Mouse (Mus musculus) right cerebral cortex, postnatal 10 days (tissue): ENCODE measurements around the gene Gpc2.

Source experiments
- DNase-seq, 2 experiments: peaks; one replicate each; pipeline ENCODE4 v3.0.0; 2021; ENCODE audit warnings: low spot score in 2 of 2

Gene Gpc2

GRCm38 (mm10) chr5:138279585-138280424 is at the start of gene Gpc2, which contains the start of the genes Gm43720 and Stag3:
Gene Gpc2 (minus strand): TSS chr5:138280005.
Gene Gm43720 (minus strand): TSS chr5:138279958.
Gene Stag3 (plus strand): TSS chr5:138280240.
- peak; percentile 95 to 96 for DNase-seq

- DNase-seq, result no peak
These were observed 33.0 kb upstream of the Gpc2 start for GRCm38 (mm10) chr5:138312795-138313194.

- no peak for DNase-seq
These were observed 19.8 kb upstream of the Gpc2 start for GRCm38 (mm10) chr5:138299613-138300012.

DNA sequence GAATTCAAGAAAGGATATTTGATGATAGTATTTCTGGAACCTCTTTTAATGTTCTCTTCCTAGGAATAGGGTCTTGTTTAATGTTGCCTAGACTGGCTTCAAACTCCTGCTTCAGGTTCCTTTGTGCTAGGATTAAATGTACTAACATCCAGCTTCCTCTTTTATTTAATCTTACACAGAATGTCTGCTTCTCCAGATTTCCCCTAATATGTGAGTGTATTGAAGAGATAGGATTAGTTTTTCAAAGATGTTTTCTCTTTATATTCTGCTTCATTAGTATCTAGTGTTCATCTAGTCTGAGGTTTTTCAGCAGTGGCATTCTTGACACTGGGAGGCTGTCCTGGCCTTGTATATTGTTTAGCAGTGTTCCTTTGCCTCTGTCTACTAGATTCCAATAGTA is 14.4 kb upstream of the Gpc2 start:
- DNase-seq, result no peak

DNA sequence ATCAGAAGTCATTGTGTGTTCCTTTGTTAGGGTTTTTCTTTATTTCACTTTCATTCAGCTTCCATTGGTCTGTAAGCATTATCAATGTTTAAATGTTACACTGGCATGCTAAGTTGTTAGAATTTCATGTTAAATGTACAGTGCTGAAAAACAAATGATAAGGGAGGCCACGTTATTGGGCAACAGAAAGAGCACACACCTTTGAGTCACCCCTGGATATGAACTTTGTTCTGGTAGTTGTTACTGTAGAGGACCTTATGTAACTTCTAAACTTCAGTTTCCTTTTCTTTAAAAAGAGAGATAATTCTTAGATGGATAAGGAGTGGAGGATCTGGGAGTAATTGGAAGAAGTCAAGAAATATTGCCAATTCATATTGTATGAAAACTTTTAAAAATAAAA is 11.8 kb upstream of the Gpc2 start:
- no peak for DNase-seq

DNA sequence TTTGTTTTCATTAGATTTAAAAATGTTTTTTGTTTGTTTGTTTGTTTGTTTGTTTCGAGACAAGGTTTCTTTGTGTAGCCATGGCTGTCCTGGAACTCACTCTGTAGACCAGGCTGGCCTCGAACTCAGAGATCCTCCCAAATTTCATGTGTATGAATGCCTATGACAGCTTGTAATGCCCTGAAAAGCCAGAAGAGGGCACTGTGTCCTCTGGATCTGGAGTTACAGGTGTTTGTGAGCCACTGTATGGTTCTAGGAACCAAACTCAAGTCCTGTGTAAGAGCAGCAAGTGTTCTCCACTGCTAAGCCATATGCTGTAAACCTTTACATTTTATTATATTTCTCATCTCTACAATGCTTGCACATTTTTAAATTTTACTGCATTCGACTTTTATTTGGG is 8.1 kb upstream of the Gpc2 start:
- DNase-seq, result no peak

GRCm38 (mm10) chr5:138283540-138283939 is 3.7 kb upstream of the Gpc2 start:
- DNase-seq, result no peak

GRCm38 (mm10) chr5:138281798-138282197 is 2.0 kb upstream of the Gpc2 start:
- DNase-seq, result no peak

DNA sequence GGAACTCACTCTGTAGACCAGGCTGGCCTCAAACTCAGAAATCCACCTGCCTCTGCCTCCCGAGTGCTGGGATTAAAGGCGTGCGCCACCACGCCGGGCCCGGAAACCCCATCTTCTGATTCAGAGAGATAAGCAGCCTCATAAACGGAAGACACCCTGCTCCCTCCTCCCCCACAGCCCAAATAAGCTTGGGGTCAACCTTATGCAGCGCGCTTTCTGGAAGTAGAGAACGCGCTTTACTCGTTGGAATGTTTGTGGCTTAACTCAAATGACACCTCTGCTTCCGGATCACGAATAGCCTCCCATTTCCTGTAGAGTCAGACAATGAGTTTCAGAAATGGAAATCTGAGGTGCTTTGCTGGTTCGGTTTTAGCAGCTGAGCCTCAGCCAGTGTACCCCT is 1.0 kb upstream of the Gpc2 start:
- no peak for DNase-seq

- DNase-seq, result no peak
These were observed 592 bp upstream of the Gpc2 start for GRCm38 (mm10) chr5:138280425-138280768.

DNA sequence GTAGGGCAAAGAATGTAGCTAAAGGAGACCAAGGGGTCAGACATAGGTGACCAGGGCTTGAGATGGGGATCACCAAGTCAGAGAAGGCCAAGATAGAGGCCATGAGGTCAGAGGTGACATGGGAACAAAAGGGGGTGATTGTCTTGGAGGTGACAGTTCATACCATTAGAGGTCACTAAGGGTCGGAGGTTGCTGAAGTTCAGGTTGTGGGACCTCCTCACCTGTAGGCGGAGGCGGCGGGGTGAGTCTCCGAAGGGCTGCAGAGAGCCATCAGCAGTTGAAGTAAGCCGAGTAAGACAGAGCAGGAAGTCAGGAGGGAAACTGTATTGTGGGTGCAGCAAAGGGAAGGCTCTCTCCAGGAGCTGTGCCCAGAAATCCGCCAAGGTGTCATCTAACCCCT is 1.8 kb downstream of the Gpc2 start:
- peak in 1 of 2 experiments; percentile 23 for DNase-seq

DNA sequence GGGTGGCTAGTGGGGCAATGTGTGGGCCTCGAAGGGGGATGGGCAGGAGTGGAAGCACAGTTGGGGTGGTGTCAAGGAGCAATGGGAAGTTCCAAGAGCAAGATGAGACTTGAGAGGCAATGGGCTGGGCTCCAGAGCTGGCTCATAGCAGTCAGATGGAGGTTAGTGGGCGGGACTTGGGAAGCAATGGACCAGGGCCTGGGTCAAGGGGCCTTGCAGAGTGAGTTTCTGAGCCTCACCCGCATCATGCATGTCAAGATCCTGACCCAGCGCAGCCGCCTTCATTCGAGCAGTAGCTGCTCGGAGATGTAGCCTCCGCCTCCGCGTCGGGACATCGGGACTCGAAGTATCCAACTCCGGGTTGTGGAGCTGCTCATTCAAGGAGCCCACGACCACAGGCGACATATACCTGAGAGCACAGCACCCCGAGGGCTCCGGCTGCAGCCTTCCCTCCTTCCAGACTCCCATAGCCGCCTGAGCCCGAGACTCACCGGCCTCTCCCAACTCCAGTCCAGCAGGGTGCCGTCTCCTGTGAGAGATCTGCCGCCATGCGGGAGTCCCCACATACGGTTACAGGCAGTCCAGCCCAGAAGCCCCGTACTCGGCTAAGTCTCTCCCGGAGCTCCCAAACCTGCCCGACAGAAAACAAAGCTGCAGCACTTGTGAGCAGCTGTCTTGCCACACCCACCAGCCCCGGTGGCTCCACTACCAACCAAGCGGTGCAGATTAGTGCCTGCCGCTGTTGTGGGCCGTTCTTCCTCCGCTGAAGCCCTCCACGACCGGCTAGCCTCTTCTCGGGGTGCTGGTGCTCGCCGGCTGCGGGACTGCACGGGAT is 4.4 kb downstream of the Gpc2 start:
- no peak for DNase-seq

DNA sequence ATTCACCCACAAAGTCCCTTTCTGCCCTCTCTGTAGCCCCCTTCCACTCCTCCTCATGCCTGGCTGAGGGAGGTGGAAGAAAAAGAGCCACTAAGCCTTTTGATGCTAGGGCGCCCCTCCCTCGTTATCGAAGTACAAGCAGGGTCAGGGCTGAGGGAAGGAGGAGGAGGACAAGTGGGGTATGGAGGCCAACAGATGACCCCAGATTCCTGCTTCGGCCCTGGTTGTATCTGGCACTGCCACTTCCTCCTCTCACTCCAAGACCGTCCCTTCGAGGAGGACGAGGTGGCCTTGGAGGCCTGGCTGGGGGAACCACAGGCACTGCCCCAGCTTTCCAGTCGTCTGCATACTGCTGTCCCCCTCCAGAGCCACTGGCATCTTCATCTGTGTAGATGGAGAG is 5.6 kb downstream of the Gpc2 start:
- no peak for DNase-seq

DNA sequence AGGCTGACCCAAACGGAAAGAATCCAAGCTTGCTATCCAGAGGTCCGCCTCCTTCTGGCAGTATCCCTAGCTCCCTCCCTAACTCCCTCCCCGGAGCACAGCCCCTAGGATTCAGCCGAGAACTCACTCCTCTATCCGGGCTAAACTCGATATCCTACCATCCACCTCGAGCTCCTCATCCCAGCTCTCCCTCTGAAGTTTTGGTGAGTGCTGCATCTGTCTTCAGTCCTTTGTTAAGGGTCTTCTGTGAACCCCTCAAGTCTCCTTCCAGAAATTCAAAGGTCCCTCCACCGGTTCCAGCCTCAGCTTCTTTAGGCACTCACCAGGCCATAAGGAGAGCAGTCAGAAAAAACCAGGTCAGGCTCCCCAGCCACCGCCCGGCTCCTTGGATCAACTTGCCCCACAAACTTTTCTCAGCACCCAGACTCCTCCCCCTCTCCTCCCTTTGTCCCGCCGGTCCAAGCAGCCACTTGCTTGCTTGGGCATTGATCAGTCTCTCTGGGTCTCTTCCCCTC is 7.3 kb downstream of the Gpc2 start, which contains the start of gene Gal3st4:
TSS of gene Gal3st4 (minus strand) at position 432 of the 515 bp plus-strand sequence.
- DNase-seq, result no peak

DNA sequence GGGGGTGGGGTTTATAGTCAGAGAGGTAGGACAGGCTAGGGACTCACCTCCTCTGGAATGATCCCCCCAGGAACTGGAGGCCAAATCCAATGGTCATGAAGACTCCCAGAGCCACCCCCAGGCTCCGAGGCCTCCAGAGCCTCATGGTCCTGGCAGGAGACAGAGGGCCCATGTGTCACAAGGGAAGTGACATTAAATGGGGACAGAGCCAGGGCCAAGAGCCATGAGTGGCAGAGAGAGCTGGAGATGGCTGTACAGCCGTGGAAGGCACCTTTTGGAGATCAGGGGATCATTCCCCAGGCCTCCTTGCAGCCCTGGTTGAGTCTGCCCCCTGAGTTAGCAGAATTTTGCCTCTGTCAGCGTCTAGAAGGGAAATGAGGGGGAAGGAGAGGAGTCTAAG is 8.6 kb downstream of the Gpc2 start:
- no peak for DNase-seq

DNA sequence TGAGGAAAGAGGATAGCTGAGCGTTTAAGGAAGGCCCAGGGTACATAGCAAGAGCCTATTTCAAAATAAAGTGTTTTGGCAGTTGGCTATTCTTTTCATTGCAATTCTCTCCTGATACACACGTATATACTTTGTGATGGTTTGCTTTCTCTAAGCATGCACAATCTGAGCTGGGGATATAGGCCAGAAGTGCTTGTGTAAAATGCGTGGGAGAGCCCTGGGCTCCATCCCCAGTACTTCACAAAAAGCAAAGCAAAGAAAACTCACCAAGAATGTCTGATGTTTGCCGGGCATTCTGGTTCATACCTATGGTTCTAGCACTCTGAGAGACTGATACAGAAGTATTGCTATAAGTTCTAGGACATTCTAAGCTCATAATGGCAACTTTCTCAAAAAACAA is 10.8 kb downstream of the Gpc2 start:
- DNase-seq, result no peak

DNA sequence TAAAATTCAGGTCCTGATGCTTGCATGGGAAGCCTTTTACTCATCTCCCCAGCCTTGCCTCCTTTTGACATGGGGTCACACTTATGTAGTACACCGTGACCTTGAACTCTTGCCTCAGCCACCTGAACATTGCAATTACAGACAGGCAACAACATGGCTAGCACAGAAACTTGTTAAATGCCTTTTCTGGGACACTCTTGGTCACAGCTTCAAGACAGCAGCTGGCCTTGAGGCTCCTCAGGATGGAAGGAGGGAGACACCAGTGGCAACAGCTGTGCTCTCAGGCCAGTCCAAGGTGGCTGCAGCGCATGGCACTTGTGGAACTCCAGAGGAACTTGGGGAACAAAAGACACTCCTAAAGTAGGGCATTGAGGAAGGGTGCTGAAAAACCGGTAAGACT is 12.7 kb downstream of the Gpc2 start:
- DNase-seq, result no peak

- DNase-seq, result no peak
These were observed 14.1 kb downstream of the Gpc2 start for GRCm38 (mm10) chr5:138265712-138266111.

DNA sequence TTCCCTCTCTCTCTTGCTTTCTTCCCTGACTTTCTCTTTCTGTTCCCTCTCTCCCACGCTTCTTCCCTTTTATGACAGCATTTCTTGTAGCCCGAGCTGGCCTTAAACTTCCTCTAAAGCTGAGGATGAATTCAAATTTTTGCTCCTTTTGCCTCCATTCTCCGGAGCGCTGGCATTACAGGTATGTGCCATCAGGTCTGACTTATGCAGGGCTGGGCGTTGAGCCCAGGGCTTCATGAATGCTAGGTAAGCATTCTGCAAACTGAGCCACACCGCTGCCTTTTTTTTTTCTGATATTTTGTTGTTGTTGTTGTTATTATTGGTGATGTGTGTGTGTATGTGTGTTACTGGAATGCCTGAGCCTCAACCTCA is 15.6 kb downstream of the Gpc2 start:
- DNase-seq, result no peak

DNA sequence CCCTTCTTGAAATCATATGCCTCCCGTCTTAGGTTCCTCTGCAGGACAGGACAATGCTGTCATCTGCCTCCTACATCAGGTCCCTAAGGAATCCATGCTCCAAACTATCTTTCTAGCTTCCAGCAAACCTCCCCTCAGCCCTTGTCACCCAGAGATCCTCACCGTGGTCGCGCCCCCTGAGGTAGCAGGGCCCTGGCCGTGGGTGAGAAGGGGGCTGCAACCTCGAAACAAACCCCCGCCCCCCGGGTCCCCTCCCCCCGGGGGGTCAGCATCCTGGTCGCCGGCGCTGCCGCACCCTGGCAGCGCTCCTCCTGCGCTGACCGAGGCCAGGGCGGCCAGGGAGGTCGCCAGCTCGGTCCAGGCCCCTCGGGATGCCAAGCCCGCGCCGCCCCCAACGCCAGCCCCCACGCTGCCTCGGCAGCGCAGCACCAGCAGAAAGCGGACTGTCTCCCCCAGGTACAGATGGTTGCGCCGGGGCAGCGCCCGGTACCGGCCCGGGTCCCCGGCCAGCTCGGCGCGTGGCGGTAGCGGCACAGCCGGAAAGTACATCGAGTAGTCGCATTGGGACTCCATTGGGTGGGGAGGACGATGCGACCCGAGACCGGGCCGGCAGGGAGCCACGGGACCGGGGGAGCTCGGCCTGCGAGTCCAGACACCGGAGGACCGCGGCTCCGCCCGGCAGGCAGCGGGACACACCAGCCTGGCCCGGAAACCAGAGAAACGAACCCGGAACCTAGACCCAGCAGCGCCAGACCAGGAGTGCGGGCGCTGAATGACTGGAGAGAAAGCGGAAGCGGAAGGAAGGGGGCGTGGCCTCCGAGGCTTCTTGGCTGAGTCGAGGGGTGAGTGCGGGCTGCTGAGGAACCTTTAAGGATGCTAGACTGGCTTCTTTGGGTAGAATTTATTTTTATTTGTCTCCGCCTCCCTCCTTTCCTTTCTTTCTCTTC is 16.3 kb downstream of the Gpc2 start, which contains the start of gene BC037034:
TSS of gene BC037034 (minus strand) at position 774 of the 947 bp plus-strand sequence.
- DNase-seq, result peak; percentile 96

GRCm38 (mm10) chr5:138262582-138263240 is 17.1 kb downstream of the Gpc2 start:
- no peak for DNase-seq
